In the genomic region with DNA sequence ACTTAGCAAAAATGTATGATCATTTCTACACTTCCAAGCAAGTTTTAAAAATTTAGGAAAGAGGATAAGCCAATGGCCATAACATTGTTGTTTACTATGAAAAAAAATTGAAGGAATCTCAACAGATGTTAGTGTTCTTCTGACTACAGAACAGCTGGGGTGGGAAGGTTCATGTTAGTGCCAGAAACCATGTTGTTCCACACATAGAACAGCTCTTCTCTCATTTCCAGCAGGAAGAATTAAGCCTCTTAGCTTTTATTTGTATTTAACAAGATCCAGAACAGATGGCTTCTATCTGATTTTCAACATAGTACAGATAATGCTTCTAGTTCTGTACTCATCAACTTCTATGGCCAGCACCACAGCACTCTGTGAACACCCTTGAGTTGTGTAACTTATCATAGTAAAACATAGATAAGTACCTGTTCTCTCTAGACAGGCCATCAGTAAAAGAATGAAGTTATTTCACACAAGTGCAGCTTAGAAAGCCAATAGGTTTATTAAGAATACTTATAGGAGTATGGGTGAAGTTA, we compare ENCODE assay signal across 19 mouse cellular contexts.
DNase-seq lines count a peak whose midpoint lies in the region; ATAC-seq and TF ChIP-seq lines count a peak whose summit lies in the region.
"Had no signal": no experiment of that assay in that cellular context is flagged by ENCODE, and none has a peak within 500 bp of the region (broad histone marks: within the 10 kb centered on the region; RNA-seq: fewer than 3 reads in every experiment).

No protein-coding gene starts in this region.

- ATAC-seq in intestine, embryonic 15.5 days, result peak; percentile 56
- no peak for ATAC-seq in intestine, postnatal 0 days
- ATAC-seq in lung, embryonic 14.5 days (ENCODE audit: insufficient read depth), result no peak
- peak; percentile 75 for ATAC-seq in intestine, embryonic 16.5 days
- peak; percentile 71; the same call in 1 of the 2 replicates for ATAC-seq in stomach, embryonic 14.5 days (ENCODE audit: insufficient number of reproducible peaks, insufficient read depth, low FRiP score, low read depth)
- ATAC-seq: forebrain, embryonic 16.5 days had no signal

- no peak overlapping the region for H3K4me2 ChIP-seq in intestine, embryonic 15.5 days (replicated peaks)
- no peak overlapping the region for H3K4me2 ChIP-seq in intestine, postnatal 0 days (replicated peaks; ENCODE audit: low read depth)
- no peak overlapping the region for H3K4me2 ChIP-seq in lung, embryonic 14.5 days
- H3K4me2 ChIP-seq in intestine, embryonic 16.5 days (ENCODE audit: low read depth, low read length), result no peak overlapping the region
- H3K4me2 ChIP-seq in stomach, embryonic 14.5 days (replicated peaks; ENCODE audit: low read depth, low read length), result no peak overlapping the region
- H3K4me2 ChIP-seq: heart, embryonic 11.5 days; heart, embryonic 15.5 days; hindbrain, embryonic 14.5 days had no signal

- no peaks in the 10 kb centered on the region for H3K27me3 ChIP-seq in intestine, embryonic 15.5 days (replicated peaks)
- no peaks in the 10 kb centered on the region for H3K27me3 ChIP-seq in intestine, postnatal 0 days (replicated peaks; ENCODE audit: control insufficient read depth, insufficient read depth, low read length)
- H3K27me3 ChIP-seq in lung, embryonic 14.5 days (ENCODE audit: insufficient read depth, low read length), result no peaks in the 10 kb centered on the region
- no peaks in the 10 kb centered on the region for H3K27me3 ChIP-seq in intestine, embryonic 16.5 days (replicated peaks; ENCODE audit: control insufficient read depth, insufficient read depth, low read length)
- H3K27me3 ChIP-seq in stomach, embryonic 14.5 days (ENCODE audit: control insufficient read depth, insufficient read depth, low read length), result no peaks in the 10 kb centered on the region
- H3K27me3 ChIP-seq: heart, embryonic 15.5 days had no signal

- no peak overlapping the region for H3K4me3 ChIP-seq in intestine, embryonic 15.5 days (replicated peaks)
- H3K4me3 ChIP-seq in intestine, postnatal 0 days (ENCODE audit: low read depth, low read length), result no peak overlapping the region
- no peak overlapping the region for H3K4me3 ChIP-seq in lung, embryonic 14.5 days (ENCODE audit: low read depth, low read length)
- H3K4me3 ChIP-seq in intestine, embryonic 16.5 days (ENCODE audit: low read length), result no peak overlapping the region
- no peak overlapping the region for H3K4me3 ChIP-seq in stomach, embryonic 14.5 days (ENCODE audit: low read depth, low read length)
- H3K4me3 ChIP-seq: heart, embryonic 15.5 days; hindbrain, embryonic 10.5 days had no signal

- no peaks in the 10 kb centered on the region for H3K9me3 ChIP-seq in intestine, embryonic 15.5 days
- no peaks in the 10 kb centered on the region for H3K9me3 ChIP-seq in intestine, postnatal 0 days (ENCODE audit: control insufficient read depth)
- no peaks in the 10 kb centered on the region for H3K9me3 ChIP-seq in lung, embryonic 14.5 days (ENCODE audit: low read depth, low read length)
- no peaks in the 10 kb centered on the region for H3K9me3 ChIP-seq in intestine, embryonic 16.5 days (ENCODE audit: control insufficient read depth, low read length)
- H3K9me3 ChIP-seq in stomach, embryonic 14.5 days (ENCODE audit: control insufficient read depth, low read depth, low read length), result no peaks in the 10 kb centered on the region
- H3K9me3 ChIP-seq: heart, embryonic 15.5 days had no signal

- no peaks in the 10 kb centered on the region for H3K4me1 ChIP-seq in intestine, embryonic 15.5 days (replicated peaks)
- no peaks in the 10 kb centered on the region for H3K4me1 ChIP-seq in intestine, postnatal 0 days (replicated peaks; ENCODE audit: control insufficient read depth, insufficient read depth, low read length)
- no peaks in the 10 kb centered on the region for H3K4me1 ChIP-seq in lung, embryonic 14.5 days (ENCODE audit: insufficient read depth)
- no peaks in the 10 kb centered on the region for H3K4me1 ChIP-seq in intestine, embryonic 16.5 days (ENCODE audit: control insufficient read depth, insufficient read depth, low read length)
- no peaks in the 10 kb centered on the region for H3K4me1 ChIP-seq in stomach, embryonic 14.5 days (ENCODE audit: control insufficient read depth, insufficient read depth, low read length)
- H3K4me1 ChIP-seq: heart, embryonic 15.5 days; hindbrain, embryonic 10.5 days had no signal

- no peak overlapping the region for H3K9ac ChIP-seq in intestine, embryonic 15.5 days
- no peak overlapping the region for H3K9ac ChIP-seq in intestine, postnatal 0 days (ENCODE audit: low read depth, low read length)
- H3K9ac ChIP-seq in lung, embryonic 14.5 days, result no peak overlapping the region
- H3K9ac ChIP-seq in intestine, embryonic 16.5 days (ENCODE audit: low read depth, low read length), result no peak overlapping the region
- no peak overlapping the region for H3K9ac ChIP-seq in stomach, embryonic 14.5 days (replicated peaks; ENCODE audit: low read depth, low read length)
- H3K9ac ChIP-seq: heart, embryonic 15.5 days; hindbrain, embryonic 14.5 days had no signal

- no peaks in the 10 kb centered on the region for H3K36me3 ChIP-seq in intestine, embryonic 15.5 days
- no peaks in the 10 kb centered on the region for H3K36me3 ChIP-seq in intestine, postnatal 0 days (ENCODE audit: control insufficient read depth, insufficient read depth)
- H3K36me3 ChIP-seq in lung, embryonic 14.5 days (ENCODE audit: insufficient read depth), result no peaks in the 10 kb centered on the region
- no peaks in the 10 kb centered on the region for H3K36me3 ChIP-seq in intestine, embryonic 16.5 days (ENCODE audit: control insufficient read depth, insufficient read depth, low read length)
- no peaks in the 10 kb centered on the region for H3K36me3 ChIP-seq in stomach, embryonic 14.5 days (ENCODE audit: control insufficient read depth, insufficient read depth, low read length)
- H3K36me3 ChIP-seq: heart, embryonic 15.5 days; hindbrain, embryonic 10.5 days had no signal

- TF ChIP-seq CTCF in intestine, postnatal 0 days (IDR thresholded peaks at IDR 0.05; ENCODE audit: low read depth), result no peak
- no peak for TF ChIP-seq CTCF in lung, embryonic 14.5 days (IDR thresholded peaks at IDR 0.05; ENCODE audit: low read depth)

- H3K27ac ChIP-seq in intestine, embryonic 15.5 days, result no peak overlapping the region
- no peak overlapping the region for H3K27ac ChIP-seq in intestine, postnatal 0 days (ENCODE audit: low read depth, low read length)
- no peak overlapping the region for H3K27ac ChIP-seq in lung, embryonic 14.5 days (ENCODE audit: low read depth)
- no peak overlapping the region for H3K27ac ChIP-seq in intestine, embryonic 16.5 days (ENCODE audit: low read length)
- no peak overlapping the region for H3K27ac ChIP-seq in stomach, embryonic 14.5 days (ENCODE audit: low read length)
- H3K27ac ChIP-seq: heart, embryonic 15.5 days; hindbrain, embryonic 10.5 days; hindbrain, embryonic 14.5 days had no signal

- DNase-seq in lung, embryonic 14.5 days, result peak; percentile 17
- DNase-seq in lung, adult 18-20 months, result no peak
- DNase-seq in gastrocnemius, postnatal 4 days (ENCODE audit: low spot score in 2 of 2), result no peak
- no peak for DNase-seq in frontal cortex, postnatal 36 days (ENCODE audit: low spot score in 2 of 2)
- DNase-seq: adrenal gland, adult 2 months; adrenal gland, postnatal 25 days; cerebellum, adult 2 months; cerebellum, postnatal 10 days; gastrocnemius, postnatal 14 days; heart, postnatal 14 days had no signal

Comparison
In these comparisons a context has a peak if more than half of its experiments do, and no peak if none do; other contexts are left out.
1. ATAC-seq: peak in intestine, embryonic 15.5 days (single experiment), intestine, embryonic 16.5 days (single experiment) and stomach, embryonic 14.5 days (single experiment); none in intestine, postnatal 0 days (single experiment) and lung, embryonic 14.5 days (single experiment).